Mouse (Mus musculus): ENCODE data around the gene Polr2l. TPM values are rescaled to one million over a fixed set of nuclear protein-coding genes. Genes with fewer than 3 reads are reported as not detected.

The Polr2l gene
- 14.0 to 22.2 TPM (median 14.6 TPM) in 3 replicates for total RNA-seq (2017)

DNA sequence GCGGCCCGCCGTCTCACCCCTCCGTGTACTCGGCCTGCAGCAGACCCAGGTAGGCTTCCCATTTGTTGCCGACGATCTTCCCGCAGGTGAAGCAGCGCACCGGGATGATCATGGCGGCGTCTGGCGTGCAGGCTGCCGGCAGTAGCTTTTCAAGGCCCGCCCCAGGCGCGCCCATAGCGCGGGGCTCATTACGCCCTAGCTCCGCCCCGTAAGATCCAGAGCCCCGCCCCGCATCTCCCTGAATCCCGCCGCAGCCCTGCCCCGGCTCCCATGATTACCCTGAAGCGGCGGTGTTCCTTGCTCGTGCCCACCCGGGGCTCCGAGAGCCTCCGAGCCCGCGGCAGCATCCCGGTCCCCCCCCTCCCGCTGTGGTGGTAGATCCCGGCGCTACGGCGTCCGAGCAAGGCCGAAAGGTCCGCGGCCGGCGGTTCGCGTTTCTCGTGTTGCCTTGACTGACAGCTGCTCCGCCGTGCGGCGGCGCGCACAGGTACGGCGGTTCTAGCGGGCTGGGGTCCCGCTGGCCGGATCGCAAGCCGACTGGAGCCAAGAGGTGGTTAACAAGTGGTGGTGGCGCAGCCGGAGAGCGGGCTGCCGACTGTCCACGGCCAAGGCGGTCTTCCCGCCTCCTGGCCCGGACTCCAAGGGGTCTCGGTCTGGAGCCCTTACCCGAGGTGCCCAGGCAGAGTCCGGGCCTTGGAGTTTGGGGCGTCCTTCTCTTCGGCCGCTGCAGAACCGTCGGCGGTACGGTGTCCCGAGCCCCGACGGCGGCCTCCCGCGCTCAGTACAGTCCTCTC lies at the start of gene Polr2l, which contains the start of gene Tspan4:
Gene Polr2l, minus strand, starts transcription at position 122 of the 794 bp plus-strand sequence.
Gene Tspan4, plus strand, starts transcription at position 230 of the 794 bp plus-strand sequence.
- ATAC-seq (replicated peaks; ENCODE audit: insufficient number of reproducible peaks, low FRiP score, low TSS enrichment, poor library complexity, severe bottlenecking), result peak; percentile 62; the same call in 1 of the 2 replicates

DNA sequence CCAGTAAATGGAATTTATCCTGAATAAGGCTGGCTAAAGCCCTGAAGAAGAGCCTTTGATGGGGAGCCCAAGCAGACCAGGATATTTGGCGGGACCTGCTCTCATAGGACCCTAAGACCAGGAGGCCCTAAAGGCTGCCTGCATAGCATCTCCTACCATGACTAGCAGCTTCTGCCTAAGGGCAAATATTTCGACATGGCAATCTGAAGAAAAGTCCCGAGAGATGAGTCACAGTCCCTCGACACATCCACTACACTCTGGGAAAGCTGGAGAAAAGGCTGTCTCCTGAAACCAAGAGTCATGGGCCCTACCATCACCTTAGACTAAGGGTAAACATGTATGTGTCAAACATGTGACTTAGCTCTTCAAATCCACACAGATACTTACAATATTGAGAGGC lies 49.3 kb upstream of the Polr2l start:
- no peak for ATAC-seq (replicated peaks; ENCODE audit: insufficient number of reproducible peaks, low FRiP score, low TSS enrichment, poor library complexity, severe bottlenecking)

DNA sequence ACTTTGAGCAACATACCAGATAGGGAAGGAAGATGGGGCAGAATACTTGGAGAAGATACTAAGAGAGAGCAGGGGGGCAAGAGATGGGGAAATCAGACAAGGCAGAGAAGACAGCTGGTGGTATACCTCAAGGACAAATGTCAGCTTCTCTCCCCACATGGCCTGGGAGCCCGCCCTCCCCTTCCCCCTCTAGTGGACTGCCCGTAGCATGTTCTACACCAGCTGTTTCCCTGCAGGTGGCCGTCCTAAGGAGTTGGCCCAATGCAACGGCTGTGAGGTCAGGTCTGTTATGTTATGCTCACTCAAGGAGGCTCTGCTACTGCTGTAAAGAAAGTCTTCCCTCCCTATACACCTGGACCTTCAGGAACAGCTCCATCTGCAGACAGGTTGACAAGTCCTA lies 48.1 kb upstream of the Polr2l start:
- ATAC-seq (replicated peaks; ENCODE audit: insufficient number of reproducible peaks, low FRiP score, low TSS enrichment, poor library complexity, severe bottlenecking), result no peak

DNA sequence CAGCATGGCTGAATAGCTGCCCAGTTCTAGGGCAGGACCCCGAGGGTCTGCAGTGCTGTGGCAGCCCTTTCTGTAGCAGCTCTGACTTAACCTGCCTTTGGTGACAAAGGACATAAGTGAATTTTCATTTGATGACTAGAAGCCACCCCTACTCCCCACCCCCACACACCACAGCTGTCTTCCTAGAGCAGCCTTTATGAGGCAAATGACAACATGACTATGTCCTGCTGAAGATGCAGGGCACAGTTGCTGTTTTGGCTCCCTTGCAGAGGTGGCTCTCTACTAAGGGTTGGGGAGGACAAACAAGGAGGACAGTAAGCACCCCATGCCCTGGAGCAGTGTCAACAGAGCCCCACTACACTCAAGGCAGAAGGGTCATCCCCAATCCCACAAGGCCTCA lies 44.9 kb upstream of the Polr2l start:
- no peak for ATAC-seq (replicated peaks; ENCODE audit: insufficient number of reproducible peaks, low FRiP score, low TSS enrichment, poor library complexity, severe bottlenecking)

DNA sequence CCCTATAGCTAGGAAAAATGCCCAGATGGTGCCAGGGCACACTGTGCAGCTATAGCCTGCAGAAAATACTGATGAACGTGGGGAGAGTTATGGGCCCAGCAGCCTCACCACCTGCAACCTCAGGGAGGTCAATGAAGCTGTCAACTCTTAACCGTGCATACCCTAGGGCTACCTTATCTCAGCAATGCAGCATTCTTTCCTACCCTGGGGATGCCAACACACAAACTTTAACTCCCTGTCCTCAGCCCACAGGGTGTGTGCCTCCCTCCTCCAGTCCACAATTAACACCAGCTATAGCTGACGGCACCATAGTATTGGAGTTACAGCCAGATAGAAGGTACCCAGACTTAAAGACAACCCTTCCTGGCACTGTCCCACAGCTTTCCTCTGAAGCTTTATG lies 44.0 kb upstream of the Polr2l start:
- ATAC-seq (replicated peaks; ENCODE audit: insufficient number of reproducible peaks, low FRiP score, low TSS enrichment, poor library complexity, severe bottlenecking), result no peak

DNA sequence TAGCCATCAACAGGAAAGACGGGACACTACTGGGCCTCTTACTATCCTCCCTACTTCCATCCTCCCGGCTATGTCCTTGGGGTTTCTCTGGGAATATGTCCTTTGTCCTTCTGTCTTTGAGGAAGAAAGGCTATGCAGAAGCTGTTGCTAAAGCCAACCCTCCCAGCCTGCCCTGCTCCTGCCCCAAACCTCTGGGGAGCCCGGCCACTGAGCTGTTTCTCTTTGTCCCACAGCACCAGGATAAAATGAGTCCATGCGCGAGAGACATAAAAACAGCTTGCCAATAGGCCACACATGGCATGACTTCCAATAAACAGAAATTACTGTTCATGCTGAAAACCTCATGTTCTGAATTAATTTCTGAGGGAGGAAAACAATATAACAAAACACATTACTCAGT lies 43.4 kb upstream of the Polr2l start:
- ATAC-seq (replicated peaks; ENCODE audit: insufficient number of reproducible peaks, low FRiP score, low TSS enrichment, poor library complexity, severe bottlenecking), result no peak

DNA sequence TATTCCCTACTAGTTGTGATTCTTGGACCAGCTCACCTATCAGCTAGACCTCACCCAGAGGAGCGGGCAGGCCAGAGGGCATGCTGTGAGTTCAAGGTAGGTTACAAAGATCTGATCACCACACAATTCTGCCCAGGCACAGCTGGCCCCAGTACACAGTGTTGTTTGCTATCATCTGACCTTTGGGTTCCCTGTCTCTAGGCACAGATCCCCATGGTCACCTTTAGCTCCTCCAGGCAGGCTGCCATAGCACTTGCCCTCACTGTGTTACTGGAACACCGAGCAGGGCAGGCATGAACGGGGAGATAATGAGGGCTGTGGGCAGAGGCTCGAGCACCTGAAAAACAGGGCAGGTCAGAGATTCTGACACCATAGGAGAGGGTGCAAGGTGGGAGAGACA lies 42.7 kb upstream of the Polr2l start:
- no peak for ATAC-seq (replicated peaks; ENCODE audit: insufficient number of reproducible peaks, low FRiP score, low TSS enrichment, poor library complexity, severe bottlenecking)

DNA sequence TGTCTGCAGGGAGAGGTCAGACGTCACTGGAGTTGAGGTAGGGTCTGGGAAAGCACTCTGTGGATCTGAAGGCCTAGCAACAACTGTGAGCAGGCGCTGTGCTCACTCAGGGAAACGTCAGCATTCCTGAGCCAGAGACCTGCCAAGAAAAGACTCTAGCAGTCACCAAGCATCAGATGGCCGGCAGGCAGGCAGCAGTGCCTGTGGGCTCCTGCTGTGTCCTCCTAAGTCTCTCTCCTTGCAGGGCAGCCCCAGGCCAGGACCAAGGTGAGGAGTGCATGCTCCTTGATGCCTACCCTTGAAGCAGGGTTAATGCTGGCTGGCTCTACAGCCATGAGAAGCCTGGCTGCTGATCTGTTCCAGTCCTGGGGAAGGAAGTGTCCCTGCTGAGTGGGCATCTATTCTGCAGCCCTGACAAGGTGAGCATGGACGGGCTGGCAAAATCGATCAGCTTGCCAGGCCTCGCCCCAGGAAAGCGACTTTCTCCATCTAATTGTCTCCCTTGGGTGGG lies 35.8 kb upstream of the Polr2l start:
- ATAC-seq (replicated peaks; ENCODE audit: insufficient number of reproducible peaks, low FRiP score, low TSS enrichment, poor library complexity, severe bottlenecking), result no peak

DNA sequence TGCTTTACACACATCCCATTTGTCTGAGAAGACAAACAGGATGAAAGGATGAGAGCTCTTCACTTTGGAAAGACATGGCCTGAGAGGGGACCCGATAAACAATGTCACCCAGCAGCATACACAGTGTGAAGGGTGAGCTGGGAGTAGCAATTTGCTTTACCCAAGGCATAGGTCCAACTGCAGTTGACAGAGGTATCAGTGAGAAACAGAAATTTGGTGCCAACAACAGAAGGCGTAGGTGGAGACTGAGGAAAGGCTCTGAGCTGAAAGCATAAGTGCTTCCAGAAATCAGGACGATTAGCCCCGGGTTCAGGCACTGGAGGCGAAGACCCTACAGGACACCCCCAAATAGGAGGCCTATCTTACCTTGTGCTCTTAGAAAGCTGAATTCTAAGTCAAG lies 35.3 kb upstream of the Polr2l start:
- no peak for ATAC-seq (replicated peaks; ENCODE audit: insufficient number of reproducible peaks, low FRiP score, low TSS enrichment, poor library complexity, severe bottlenecking)

DNA sequence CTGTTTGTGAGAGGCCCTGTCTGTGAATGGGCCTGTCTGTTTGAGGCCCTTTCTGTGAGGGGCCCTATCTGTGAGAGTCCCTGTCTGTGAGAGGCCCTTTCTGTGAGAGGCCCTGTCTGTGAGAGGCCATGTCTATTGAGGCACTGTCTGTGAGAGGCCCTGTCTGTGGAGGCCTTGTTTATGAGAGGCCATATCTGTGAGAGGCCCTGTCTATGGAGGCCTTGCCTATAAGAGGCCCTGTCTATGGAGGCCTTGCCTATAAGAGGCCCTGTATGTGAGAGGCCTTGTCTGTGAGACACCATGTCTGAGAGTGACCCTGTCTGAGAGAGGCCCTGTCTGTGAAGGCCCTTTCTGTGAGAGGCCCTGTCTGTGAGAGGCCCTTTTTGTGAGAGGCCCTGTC lies 33.2 kb upstream of the Polr2l start:
- no peak for ATAC-seq (replicated peaks; ENCODE audit: insufficient number of reproducible peaks, low FRiP score, low TSS enrichment, poor library complexity, severe bottlenecking)

DNA sequence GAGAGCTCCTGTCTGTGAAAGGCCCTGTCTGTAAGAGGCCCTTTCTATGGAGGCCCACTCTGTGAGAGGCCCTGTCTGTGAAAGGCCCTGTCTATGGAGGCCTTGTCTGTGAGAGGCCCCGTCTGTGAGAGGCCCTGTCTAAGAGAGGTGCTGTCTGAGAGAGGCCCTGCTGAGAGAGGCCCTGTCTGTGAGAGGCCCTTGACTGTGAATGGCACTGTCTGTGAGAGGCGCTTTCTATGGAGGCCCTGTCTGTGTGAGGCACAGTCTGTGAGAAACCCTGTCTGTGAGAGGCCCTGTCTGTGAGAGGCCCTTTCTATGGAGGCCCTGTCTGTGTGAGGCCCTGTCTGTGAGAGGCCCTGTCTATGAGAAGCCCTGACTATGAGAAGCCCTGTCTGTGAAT lies 31.3 kb upstream of the Polr2l start:
- no peak for ATAC-seq (replicated peaks; ENCODE audit: insufficient number of reproducible peaks, low FRiP score, low TSS enrichment, poor library complexity, severe bottlenecking)

DNA sequence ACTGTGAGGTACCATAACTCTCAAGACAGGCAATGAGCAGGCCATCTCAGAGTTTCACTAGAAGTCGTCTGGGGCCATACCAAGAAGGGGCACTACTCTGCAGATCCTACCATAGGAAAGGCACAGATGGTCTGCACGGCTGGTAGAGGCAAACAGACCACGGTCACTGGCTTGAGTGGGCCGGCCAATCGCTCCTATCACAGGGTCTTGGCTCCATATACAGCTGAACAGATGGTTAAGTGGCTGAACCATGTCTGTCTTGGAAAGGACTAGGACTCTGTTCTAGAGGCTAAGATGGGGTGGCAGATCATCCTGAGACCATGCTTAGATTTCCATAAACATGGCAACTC lies 27.6 kb upstream of the Polr2l start:
- ATAC-seq (replicated peaks; ENCODE audit: insufficient number of reproducible peaks, low FRiP score, low TSS enrichment, poor library complexity, severe bottlenecking), result no peak

DNA sequence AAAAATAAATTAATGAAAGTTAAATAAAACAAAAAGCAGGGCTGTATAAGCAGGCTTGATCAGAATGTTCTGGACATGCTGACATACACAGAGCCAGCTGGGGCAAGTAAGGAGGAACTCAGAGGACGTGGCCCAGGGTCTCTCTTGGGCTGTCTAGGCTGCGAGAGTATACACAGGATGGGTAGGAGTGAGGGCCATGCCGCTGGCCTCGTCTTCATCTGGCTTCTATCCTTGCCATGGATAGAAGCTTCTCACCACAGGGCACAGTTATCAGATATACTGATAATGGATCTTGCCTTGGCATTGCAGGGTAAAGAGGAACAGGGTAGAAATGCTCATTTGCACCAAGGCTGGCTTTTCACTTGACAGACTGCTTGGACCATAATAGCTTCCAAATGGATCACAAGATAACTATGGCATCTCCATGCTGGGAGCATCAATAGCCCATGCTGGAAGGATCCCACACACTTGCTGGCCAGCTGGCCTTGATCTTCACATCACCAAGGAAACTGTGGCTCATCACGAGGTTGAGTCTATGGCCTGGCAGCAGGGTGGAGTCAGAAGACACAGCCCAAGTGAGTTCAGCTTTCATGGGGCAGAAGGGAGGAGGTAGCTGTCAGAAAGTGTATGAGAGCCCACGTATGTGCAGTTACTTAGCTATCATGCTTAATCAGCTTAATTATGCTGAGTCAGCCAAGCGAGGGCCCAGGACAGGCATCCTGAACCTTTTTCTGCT lies 27.1 kb upstream of the Polr2l start:
- ATAC-seq (replicated peaks; ENCODE audit: insufficient number of reproducible peaks, low FRiP score, low TSS enrichment, poor library complexity, severe bottlenecking), result no peak

DNA sequence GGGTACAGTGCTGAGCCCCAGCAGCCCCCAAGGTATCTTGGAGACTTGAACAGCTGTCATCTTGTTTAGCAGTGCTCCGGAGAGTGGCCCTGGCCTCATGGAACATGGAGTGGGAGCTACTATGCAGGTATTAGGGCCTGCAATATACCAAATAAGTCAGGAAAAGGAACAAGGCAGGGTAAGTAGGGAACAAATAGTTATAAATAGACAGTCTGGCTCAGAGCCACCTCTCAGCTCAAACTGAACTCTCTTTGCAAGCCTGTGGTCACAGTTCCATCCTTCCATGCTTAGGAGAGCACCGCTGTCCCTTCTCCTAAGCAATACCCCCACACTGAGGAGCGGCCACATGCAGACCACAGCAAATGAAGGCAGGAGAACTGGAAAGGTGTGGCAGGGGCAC lies 22.7 kb upstream of the Polr2l start:
- ATAC-seq (replicated peaks; ENCODE audit: insufficient number of reproducible peaks, low FRiP score, low TSS enrichment, poor library complexity, severe bottlenecking), result no peak

DNA sequence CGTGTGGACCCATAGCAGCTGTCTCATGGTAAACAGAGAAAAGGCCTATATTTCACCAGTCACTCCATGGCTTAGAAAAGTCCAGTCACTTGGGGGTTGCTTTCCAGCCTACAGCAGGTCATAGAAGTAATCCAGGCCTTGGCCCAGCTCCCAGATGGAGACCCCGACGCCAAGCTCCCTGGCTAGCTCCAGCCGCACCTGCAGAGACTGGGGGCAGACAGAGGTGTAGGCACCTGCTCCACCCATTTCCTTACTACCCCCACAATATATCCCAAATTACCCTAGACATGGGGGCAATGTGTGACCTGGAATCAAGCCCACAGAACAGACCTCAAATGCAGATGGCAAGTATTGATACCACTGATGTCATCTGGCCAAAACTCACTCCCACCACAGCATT lies 21.0 kb upstream of the Polr2l start:
- no peak for ATAC-seq (replicated peaks; ENCODE audit: insufficient number of reproducible peaks, low FRiP score, low TSS enrichment, poor library complexity, severe bottlenecking)

DNA sequence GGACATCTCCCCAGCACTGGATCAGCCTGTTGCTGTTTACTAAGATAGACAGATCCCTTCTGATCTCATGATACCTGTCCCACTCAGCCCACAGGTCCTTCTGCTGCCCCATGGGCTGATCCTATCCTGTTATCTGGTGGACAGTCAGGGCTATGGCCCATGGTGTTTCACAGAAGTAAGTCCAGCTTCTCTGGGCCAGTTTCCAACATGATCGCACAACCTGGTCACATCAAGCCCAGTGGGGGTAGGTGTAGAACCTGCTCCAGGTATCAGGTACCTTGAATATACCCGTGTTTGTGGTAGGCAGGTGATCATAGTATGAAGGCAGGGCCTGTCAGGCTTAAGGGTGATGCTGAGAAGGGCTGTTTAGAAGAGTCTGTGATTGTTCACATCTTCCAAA lies 20.4 kb upstream of the Polr2l start:
- ATAC-seq (replicated peaks; ENCODE audit: insufficient number of reproducible peaks, low FRiP score, low TSS enrichment, poor library complexity, severe bottlenecking), result no peak

DNA sequence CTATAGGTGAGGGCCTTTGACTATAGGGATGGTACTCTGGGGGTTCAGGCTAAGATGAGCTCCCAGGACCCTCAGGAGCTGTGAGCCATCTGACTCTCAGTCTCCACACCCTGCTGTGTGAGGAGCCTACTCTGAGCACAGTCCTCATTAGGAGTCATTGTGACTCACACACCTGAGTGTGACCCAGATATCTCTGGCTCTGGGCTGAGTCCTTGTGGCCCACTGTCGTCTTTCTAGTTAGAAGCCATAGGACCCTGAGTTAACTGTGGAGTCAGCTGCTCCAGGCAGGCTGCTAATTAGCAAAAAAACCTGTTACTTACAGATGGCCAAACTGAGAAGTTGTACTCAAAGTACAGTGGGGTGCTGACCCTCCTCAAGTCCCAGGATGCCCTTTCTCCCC lies 18.8 kb upstream of the Polr2l start:
- no peak for ATAC-seq (replicated peaks; ENCODE audit: insufficient number of reproducible peaks, low FRiP score, low TSS enrichment, poor library complexity, severe bottlenecking)

DNA sequence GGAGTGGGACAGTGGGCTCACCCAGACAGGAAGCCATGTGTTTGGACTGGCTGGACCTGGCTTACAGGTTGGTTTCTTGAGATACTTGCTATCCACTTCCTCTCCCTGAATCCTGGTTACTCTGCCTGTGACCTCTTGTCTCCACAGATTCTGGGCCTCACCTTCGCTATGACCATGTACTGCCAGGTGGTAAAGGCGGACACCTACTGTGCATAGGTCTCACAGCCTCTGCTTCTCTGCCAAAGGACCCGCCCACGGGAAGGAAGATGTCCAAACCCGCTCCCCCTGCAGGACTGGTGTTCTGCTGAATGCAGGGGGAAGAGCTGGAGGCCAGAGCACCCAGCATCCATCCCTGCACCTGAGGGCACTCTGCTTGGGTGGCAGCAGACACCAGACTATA lies 17.8 kb upstream of the Polr2l start:
- ATAC-seq (replicated peaks; ENCODE audit: insufficient number of reproducible peaks, low FRiP score, low TSS enrichment, poor library complexity, severe bottlenecking), result no peak

DNA sequence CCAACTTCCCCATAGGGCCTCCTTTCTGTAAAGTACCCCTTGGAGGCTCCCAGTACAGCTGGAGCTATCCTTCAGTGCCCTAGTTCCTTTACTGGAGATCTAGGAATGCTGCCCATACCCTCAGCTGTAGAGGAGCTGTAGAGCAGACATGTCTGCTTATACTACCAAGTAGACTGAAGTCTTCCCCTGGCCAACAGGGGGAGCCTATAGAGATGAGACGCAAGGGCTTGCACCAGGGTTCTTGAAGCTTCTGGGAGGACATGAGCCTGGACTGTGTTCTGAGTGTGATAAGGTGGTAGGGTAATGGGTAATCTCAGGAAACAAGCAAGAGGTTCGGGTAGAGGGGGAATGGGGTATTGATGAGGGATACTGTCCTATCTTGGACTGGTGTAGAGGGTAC lies 16.2 kb upstream of the Polr2l start:
- no peak for ATAC-seq (replicated peaks; ENCODE audit: insufficient number of reproducible peaks, low FRiP score, low TSS enrichment, poor library complexity, severe bottlenecking)

DNA sequence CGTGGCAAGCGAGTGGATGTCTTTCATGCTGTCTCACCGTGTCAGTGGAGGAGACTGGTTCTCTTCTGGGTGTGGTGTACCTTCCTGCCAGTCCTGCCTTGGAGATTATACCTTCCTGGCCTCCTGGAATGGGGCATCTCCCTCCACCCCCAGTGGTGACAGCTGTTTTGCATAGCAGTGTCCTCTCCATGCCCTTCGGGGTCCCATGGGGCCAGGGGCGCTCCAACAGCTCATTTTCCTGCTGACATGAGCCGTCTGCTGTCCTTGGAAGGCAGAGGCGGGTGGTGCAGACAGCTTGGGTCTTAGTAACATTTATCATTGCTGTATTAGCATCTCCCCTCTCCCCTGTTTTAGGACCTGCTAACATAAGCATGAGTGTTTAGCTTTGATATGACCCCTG lies 12.2 kb upstream of the Polr2l start:
- no peak for ATAC-seq (replicated peaks; ENCODE audit: insufficient number of reproducible peaks, low FRiP score, low TSS enrichment, poor library complexity, severe bottlenecking)

Measured in monocyte, adult 5-6 weeks (primary cell).